Mouse (Mus musculus): ENCODE results near the gene Ddrgk1. TPM values are rescaled to one million over a fixed set of nuclear protein-coding genes. Genes with fewer than 3 reads are reported as not detected.

Ddrgk1 gene
- polyA plus RNA-seq, 1 experiment from 2014 or later, result 55.6 TPM

DNA sequence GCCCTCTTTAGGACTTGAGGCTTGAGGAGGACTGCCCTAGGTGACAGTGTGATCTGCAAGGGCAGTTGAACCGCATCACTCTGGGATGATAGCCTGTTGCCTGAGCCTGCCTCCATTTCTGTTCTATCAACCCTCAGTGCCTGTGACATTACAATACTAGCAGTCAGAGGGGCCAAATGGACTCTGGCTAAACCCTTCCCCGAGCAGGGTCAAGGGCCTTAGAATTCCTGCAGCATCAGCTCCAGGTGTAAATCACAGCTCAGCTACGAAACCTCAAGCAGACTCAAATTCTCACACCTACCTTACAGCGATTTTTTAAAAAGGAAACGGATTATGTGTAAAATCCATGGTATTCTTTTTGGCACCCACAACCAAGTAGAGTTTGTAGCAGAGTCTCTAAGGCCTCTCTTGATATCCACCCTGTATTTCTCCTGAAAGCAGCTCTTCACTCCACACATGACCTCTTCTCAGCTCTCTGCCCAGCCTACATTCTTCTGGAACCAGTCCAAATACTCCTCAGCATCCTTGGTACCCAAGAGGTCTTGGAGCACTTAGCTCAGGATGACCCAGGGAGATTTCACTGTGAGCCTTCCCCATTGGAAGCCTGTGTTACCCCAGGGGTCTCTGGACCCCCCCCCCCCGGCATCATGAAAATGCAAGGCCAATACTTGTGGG lies 23.0 kb downstream of the Ddrgk1 start:
- peak overlapping the region; percentile 62 for H3K4me3 ChIP-seq (ENCODE audit: low read depth, low read length)
- peak overlapping the region; percentile 62; the same call in 1 of the 2 replicates for H3K9ac ChIP-seq
- no peaks in the 10 kb centered on the region for H3K9me3 ChIP-seq (ENCODE audit: low read depth, low read length)
- H3K27me3 ChIP-seq (ENCODE audit: insufficient read depth, low read length), result peaks cover 19% of the 10 kb centered on the region
- WGBS, result 48% methylated on average over 6 of the region's 6 CpGs
- no peak for TF ChIP-seq CTCF (IDR thresholded peaks at IDR 0.05; ENCODE audit: low read depth)
- ATAC-seq (ENCODE audit: insufficient read depth), result no peak
- H3K4me2 ChIP-seq, result peak overlapping the region; percentile 98
- H3K4me1 ChIP-seq (ENCODE audit: insufficient read depth), result 0 out of 2 replicates have a peak, but pooled peaks cover 3% of the 10 kb centered on the region
- no peaks in the 10 kb centered on the region for H3K36me3 ChIP-seq (ENCODE audit: insufficient read depth)
- no peak for DNase-seq
- H3K27ac ChIP-seq (ENCODE audit: low read depth), result no peak overlapping the region

DNA sequence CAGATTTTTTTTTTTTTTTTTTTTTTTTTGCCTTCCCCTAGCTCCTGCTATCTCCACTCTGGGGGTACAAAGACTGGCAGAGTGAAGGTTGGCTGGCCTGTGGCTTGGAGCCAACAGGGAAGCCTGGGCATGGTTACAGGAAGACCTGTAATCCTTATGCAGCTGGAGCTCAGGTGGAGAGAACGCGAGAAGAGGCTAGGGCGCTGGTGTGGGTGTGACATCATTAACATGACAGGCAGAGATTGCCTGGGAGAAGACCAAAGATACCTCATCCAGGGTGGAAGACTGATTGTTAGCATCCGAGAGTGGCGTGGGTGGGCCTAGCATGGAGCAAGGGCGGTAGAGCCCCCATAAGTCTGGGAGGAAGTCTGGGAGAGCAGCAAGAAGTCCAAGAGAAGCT lies 25.2 kb downstream of the Ddrgk1 start:
- no peaks in the 10 kb centered on the region for H3K9me3 ChIP-seq (ENCODE audit: low read depth, low read length)

DNA sequence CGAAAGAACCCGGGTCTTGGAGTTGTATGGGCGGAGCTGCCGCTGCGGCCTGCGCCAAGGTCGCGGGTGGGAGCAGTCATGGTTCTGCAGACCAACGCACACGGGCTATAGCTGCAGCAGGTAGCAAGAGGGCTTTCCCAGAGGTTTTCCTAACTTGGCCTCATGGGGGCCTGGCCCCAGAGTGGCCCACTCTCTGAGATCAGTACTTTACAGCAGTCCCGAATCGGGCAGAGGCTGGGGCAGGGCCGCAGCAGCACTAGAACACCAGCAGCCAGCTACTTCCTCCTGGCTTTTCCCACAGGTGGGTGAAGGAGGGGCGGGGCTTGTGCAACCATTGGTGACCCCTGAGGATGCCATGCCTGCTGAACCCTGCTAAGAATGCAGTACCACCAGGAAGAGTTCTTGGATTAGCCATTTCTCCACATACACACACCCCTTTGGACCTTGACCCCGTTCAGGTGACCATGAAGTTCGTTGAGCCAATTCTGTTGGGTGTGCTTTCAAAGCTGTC lies 26.3 kb downstream of the Ddrgk1 start:
- DNase-seq, result no peak
- Histone ChIP-seq H3K4me2 (no peak overlapping the region), H3K27ac (ENCODE audit: low read depth) (no peak overlapping the region)

More for the DNA sequence above, 25.2 kb downstream of the Ddrgk1 start:
- Histone ChIP-seq H3K4me2 (no peak overlapping the region), H3K4me1 (ENCODE audit: insufficient read depth) (peaks cover 10% of the 10 kb centered on the region), H3K4me3 (ENCODE audit: low read depth, low read length) (no peak overlapping the region), H3K36me3 (ENCODE audit: insufficient read depth) (no peaks in the 10 kb centered on the region), H3K27ac (ENCODE audit: low read depth) (no peak overlapping the region), H3K27me3 (ENCODE audit: insufficient read depth, low read length) (peaks cover 41% of the 10 kb centered on the region), H3K9ac (no peak overlapping the region)
- whole genome bisulfite sequencing, result 75% methylated on average over 6 of the region's 6 CpGs
- DNase-seq, result no peak
- no peak for ATAC-seq (ENCODE audit: insufficient read depth)
- no peak for TF ChIP-seq CTCF (IDR thresholded peaks at IDR 0.05; ENCODE audit: low read depth)

DNA sequence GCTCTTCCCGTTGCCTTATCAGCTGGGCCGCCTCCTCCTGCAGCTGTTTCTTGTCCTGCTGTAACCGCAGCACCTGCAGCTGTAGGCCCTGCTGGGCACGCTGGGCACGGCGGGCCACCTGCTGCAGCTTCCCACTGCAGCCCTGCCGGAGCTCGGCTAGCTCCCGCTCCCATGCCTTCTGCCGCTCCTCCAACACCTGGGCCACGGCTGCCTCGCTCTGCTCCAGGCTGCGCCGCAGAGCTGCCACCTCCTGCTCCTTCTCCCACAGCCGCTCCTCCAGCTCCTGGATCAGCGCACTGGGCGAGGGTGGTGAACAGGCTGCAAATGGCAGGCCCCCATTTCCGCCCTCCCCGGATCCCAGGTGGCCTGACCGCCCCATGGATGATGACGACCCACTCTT lies 28.6 kb downstream of the Ddrgk1 start:
- H3K4me3 ChIP-seq (ENCODE audit: low read depth, low read length), result peak overlapping the region; percentile 37; the same call in 1 of the 2 replicates
- H3K9ac ChIP-seq, result no peak overlapping the region
- no peaks in the 10 kb centered on the region for H3K36me3 ChIP-seq (ENCODE audit: insufficient read depth)
- peak overlapping the region; percentile 83 for H3K4me2 ChIP-seq
- DNase-seq (no peak), ATAC-seq (ENCODE audit: insufficient read depth) (0 out of 2 replicates have a peak, but pooled peaks have one; percentile 18)
- no peaks in the 10 kb centered on the region for H3K9me3 ChIP-seq (ENCODE audit: low read depth, low read length)
- 18% methylated on average over 21 of the region's 21 CpGs for WGBS
- no peak for TF ChIP-seq CTCF (IDR thresholded peaks at IDR 0.05; ENCODE audit: low read depth)
- no peak overlapping the region for H3K27ac ChIP-seq (ENCODE audit: low read depth)
- peaks cover 7% of the 10 kb centered on the region for H3K4me1 ChIP-seq (ENCODE audit: insufficient read depth)
- peaks cover 53% of the 10 kb centered on the region for H3K27me3 ChIP-seq (ENCODE audit: insufficient read depth, low read length)

More for the DNA sequence above, 26.3 kb downstream of the Ddrgk1 start:
- 24% methylated on average over 16 of the region's 16 CpGs for WGBS
- Histone ChIP-seq H3K36me3 (ENCODE audit: insufficient read depth) (no peaks in the 10 kb centered on the region), H3K9ac (no peak overlapping the region), H3K9me3 (ENCODE audit: low read depth, low read length) (no peaks in the 10 kb centered on the region), H3K4me3 (ENCODE audit: low read depth, low read length) (no peak overlapping the region), H3K27me3 (ENCODE audit: insufficient read depth, low read length) (peaks cover 50% of the 10 kb centered on the region), H3K4me1 (ENCODE audit: insufficient read depth) (peaks cover 10% of the 10 kb centered on the region)
- no peak for ATAC-seq (ENCODE audit: insufficient read depth)
- no peak for TF ChIP-seq CTCF (IDR thresholded peaks at IDR 0.05; ENCODE audit: low read depth)

DNA sequence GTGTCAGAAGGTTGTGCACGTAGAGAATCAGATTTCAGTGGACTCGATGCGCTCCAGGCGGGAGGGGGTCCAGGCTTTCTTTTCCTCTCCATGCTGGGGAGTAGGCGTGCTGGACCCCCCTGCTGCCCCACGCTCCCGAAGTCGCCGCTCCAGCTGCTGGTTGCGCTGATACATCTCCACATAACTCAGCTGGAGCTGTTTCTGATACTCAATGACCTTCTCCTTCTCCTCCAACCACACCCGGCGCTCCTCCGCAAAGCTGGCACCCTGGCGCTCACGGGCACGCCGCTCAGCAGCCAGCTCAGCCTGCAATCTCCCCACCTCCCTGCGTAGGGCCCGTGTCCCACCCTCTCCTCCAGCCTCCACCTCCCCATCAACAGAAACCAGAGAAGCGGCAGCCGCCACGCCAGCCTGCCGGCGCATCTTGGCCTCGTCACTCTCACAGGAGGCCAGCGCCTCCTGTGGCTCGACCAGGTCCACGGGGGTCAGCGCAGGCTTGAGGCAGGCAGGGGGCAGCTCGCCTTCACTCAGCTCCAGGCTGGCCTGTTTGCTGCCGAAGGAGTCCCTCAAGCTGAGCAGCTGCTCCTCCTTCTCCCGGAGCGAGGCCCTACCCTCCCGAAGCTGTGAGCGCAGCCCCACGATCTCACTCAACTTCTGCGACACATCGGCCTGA lies 29.6 kb downstream of the Ddrgk1 start:
- DNase-seq (peak; percentile 61), ATAC-seq (ENCODE audit: insufficient read depth) (peak; percentile 62)
- 2% methylated on average over 38 of the region's 38 CpGs for WGBS
- H3K36me3 ChIP-seq (ENCODE audit: insufficient read depth), result no peaks in the 10 kb centered on the region
- no peaks in the 10 kb centered on the region for H3K9me3 ChIP-seq (ENCODE audit: low read depth, low read length)
- H3K27ac ChIP-seq (ENCODE audit: low read depth), result no peak overlapping the region
- peaks cover 7% of the 10 kb centered on the region for H3K4me1 ChIP-seq (ENCODE audit: insufficient read depth)
- peak; percentile 59 for TF ChIP-seq CTCF (IDR thresholded peaks at IDR 0.05; ENCODE audit: low read depth)
- H3K9ac ChIP-seq, result peak overlapping the region; percentile 49
- H3K4me3 ChIP-seq (ENCODE audit: low read depth, low read length), result peak overlapping the region; percentile 37
- peak overlapping the region; percentile 83 for H3K4me2 ChIP-seq
- H3K27me3 ChIP-seq (ENCODE audit: insufficient read depth, low read length), result peaks cover 53% of the 10 kb centered on the region

DNA sequence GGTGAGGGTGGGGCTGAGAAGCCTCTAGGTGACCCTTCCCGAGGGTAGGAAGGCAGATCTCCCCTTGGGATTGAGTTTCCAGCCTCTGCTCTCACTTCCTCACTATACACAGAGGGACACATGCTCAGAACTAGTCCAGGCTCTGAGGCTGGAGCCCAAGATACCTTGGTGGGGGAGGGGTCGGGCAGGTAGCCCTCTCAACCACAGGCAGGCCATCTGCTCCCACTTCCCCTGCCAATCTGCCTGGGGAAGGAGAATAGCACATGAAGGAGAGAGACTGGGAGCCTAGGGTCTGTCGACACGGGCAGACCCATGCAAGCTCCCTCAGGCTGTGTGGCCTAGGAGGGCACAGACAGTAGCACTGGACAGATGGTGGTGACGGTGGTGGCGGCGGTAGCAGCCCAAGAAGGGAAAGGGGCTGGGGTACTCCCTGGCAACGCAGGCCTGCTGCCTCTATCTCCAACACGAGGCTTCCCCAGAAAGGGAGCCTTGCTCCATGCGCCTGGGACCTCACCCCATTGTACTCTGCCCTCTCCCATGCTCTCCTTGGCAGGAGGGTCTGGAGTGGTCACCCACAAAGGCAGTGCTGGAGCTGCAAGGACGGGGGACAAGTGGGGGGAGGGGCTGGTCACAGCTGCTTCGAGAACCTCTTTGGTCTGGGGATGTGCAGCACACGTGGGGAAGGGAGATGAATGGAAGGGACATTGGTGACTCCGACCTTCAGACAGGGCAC lies 30.3 kb downstream of the Ddrgk1 start:
- peak overlapping the region; percentile 83 for H3K4me2 ChIP-seq
- ATAC-seq (ENCODE audit: insufficient read depth) (peak; percentile 12), DNase-seq (no peak)
- WGBS, result 26% methylated on average over 14 of the region's 14 CpGs
- no peak overlapping the region for H3K27ac ChIP-seq (ENCODE audit: low read depth)
- H3K4me3 ChIP-seq (ENCODE audit: low read depth, low read length), result peak overlapping the region; percentile 37
- peaks cover 7% of the 10 kb centered on the region for H3K4me1 ChIP-seq (ENCODE audit: insufficient read depth)
- H3K9ac ChIP-seq, result no peak overlapping the region
- H3K9me3 ChIP-seq (ENCODE audit: low read depth, low read length), result no peaks in the 10 kb centered on the region
- H3K27me3 ChIP-seq (ENCODE audit: insufficient read depth, low read length), result peaks cover 53% of the 10 kb centered on the region
- TF ChIP-seq CTCF (IDR thresholded peaks at IDR 0.05; ENCODE audit: low read depth), result no peak
- H3K36me3 ChIP-seq (ENCODE audit: insufficient read depth), result no peaks in the 10 kb centered on the region
